Mouse (Mus musculus) thymus, postnatal 14 days (tissue): ENCODE data around the gene Wars2.
A peak's percentile ranks its signal among the peaks of the same experiment; 100 is the strongest.

Source experiments
- DNase-seq: peaks from one replicate; pipeline ENCODE4 v3.0.0; 2021

Wars2 gene

GRCm38 (mm10) chr3:99193576-99193975 is 52.7 kb downstream of the Wars2 start:
- DNase-seq: peak; percentile 59

- no peak for DNase-seq
Measured at GRCm38 (mm10) chr3:99203331-99203730, 62.5 kb downstream of the Wars2 start.

- DNase-seq: no peak
Measured at GRCm38 (mm10) chr3:99208416-99208815, 67.5 kb downstream of the Wars2 start.

GRCm38 (mm10) chr3:99211105-99211698 is 70.3 kb downstream of the Wars2 start:
- DNase-seq: no peak

GRCm38 (mm10) chr3:99227807-99228206 is 86.9 kb downstream of the Wars2 start:
- no peak for DNase-seq

GRCm38 (mm10) chr3:99233393-99234318 is 92.8 kb downstream of the Wars2 start:
- peak; percentile 55 for DNase-seq

GRCm38 (mm10) chr3:99234319-99234869 is 93.5 kb downstream of the Wars2 start:
- DNase-seq: no peak

- no peak for DNase-seq
Measured at GRCm38 (mm10) chr3:99235116-99235803, 94.4 kb downstream of the Wars2 start.

GRCm38 (mm10) chr3:99235804-99236755 is 95.2 kb downstream of the Wars2 start:
- no peak for DNase-seq

GRCm38 (mm10) chr3:99238691-99239090 is 97.8 kb downstream of the Wars2 start:
- DNase-seq: no peak

GRCm38 (mm10) chr3:99239301-99240045 is 98.6 kb downstream of the Wars2 start:
- no peak for DNase-seq

- DNase-seq: no peak
Measured at GRCm38 (mm10) chr3:99240213-99240720, 99.4 kb downstream of the Wars2 start, which contains the start of gene Tbx15. Tbx15 (plus strand) TSS chr3:99240381.

GRCm38 (mm10) chr3:99240811-99241738 is 100.2 kb downstream of the Wars2 start:
- DNase-seq: no peak

GRCm38 (mm10) chr3:99242481-99242880 is 101.6 kb downstream of the Wars2 start:
- DNase-seq: no peak

GRCm38 (mm10) chr3:99245341-99245740 is 104.5 kb downstream of the Wars2 start:
- no peak for DNase-seq

- no peak for DNase-seq
Measured at GRCm38 (mm10) chr3:99246629-99247028, 105.8 kb downstream of the Wars2 start.

GRCm38 (mm10) chr3:99247586-99247985 is 106.7 kb downstream of the Wars2 start:
- no peak for DNase-seq

- no peak for DNase-seq
Measured at GRCm38 (mm10) chr3:99247996-99248801, 107.3 kb downstream of the Wars2 start.
